Mouse (Mus musculus): ENCODE measurements around the gene Nck2.
"Not testable (repeated sequence)": the region's sequence is repeated elsewhere in the genome, so short reads cannot be mapped to it uniquely, and the experiment has no call there.

Gene Nck2

DNA sequence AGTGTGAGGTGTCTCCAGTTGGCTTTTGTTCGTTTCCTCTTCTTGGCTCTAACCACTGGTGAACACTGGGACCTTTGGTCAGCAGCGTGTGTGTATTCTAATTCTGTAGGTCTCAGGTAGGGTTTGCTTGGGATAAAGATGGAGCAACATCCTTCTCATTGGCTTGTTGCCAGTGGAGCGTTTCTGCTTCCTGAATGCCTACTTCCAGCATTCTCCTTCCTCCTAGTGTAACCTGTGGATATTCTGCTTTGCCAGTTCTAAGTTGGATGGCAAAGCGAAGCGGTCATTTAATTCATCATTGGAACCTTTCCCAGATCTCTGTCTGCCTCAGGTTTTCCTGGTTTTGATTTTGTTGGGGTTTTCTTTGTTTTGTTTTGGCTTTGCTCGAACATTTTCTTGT is 59.3 kb downstream of the Nck2 start:
- no peak for DNase-seq

DNA sequence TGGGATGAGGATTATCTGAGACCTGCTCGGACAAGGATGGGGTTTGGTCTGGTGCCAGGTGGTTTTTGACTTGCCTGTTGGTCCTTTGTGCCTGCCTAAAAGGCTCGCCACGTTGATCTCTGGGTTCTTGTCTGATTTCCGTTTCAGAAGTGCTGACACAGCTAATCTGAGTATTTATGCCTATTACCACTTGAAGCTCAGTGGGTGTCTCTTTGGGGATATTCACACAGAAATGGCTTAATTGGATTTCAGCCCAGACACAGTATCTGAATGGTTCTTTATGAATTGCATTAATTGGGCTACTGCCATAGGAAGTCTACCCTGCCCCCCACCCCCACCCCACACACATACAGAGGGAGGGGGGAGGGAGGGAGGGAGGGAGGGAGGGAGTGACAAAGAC is 59.9 kb downstream of the Nck2 start:
- DNase-seq = peak; percentile 42

DNA sequence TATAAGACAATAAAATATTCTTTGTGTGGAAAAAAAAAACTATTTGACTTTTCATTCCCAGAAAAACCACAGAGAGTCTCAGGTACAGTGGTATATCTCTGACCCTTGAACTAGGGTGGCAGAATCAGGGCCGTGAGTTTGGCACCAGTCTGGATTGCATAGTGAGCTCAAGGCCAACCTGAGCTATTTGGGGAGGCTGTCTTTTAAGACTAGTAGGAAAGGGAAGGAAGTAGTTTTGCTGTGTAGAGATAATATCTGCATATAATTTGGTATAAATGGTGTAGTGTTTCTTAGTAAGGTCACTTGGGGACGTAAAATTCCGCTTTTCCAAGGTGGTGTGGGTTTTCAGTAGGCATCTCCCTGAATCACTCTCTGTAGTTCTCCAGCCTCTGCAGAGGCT is 62.3 kb downstream of the Nck2 start:
- no peak for DNase-seq

DNA sequence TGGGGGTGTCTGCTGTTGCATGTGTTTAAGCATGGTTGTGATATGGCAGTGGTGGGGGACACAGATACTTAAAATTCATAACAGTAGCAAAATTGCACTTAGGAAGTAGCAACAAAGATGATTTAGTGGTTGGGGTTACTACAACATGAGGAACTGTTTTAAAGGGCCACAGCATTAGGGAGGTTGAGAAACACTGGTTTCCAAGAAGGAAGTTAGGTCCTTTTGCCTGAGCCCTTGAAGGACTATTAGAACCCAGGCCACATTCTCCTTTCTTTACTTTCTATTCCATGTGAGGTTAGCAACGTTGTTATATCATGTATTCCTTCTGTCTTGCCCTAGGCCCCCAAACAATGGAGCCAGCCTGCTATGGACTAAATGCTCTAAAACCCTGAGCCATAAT is 63.4 kb downstream of the Nck2 start:
- DNase-seq = no peak

DNA sequence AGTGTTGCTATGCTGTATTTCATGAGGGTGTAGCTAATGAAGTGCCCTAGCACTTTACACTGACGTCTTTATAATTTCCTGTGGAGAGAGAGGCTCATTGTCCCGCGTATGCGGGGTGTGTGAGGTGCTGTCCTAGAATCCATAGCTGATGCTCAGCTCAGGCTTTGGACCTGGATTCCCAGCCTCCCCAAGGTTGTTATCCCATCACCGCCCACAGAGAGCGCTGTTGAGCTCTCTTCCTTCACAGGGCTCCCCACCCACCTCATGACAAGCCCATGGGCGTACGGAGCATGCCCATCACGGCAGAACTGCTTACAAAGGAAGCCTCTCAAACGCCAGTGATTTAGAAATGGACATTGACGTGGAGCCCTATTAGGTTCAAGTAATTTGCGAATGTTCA is 66.9 kb downstream of the Nck2 start:
- peak; percentile 58 for DNase-seq

DNA sequence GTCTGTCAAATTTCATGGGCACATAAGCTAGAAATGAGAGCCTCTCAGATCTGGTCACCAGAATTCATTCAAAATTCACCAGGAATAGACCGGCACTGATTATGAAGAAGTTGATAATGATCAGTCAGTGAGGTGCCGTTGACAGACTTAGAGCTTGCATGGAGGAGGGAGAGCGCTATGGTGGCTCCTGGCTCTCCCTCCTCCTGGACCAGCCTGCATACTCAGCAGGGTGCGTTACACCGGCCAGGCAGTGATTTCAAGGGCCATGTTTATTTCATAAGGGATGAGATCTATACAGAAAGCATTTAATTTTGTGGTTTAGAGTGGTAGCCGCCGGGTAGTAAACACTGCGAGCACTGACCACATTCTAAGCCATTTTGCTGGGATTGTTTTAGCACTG is 67.3 kb downstream of the Nck2 start:
- DNase-seq = peak; percentile 74

DNA sequence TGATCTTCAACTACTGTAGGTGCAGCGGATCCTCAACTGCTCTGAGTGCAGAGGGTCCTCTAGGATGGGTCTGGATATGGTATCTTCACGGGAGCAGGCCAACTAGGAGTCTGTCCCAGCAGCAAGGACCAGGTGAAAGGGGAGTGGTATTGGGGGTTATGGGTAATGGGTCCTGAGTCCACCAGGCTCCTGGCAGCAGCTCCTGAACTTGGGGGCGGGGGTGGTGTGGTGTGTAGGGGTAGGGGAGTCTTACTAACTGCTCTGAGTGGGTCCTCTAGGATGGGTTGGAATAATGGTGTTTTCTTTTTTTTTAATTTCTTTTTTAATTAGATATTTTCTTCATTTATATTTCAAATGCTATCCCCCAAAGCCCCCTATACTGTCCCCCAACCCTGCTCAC is 73.0 kb downstream of the Nck2 start:
- DNase-seq = no peak

DNA sequence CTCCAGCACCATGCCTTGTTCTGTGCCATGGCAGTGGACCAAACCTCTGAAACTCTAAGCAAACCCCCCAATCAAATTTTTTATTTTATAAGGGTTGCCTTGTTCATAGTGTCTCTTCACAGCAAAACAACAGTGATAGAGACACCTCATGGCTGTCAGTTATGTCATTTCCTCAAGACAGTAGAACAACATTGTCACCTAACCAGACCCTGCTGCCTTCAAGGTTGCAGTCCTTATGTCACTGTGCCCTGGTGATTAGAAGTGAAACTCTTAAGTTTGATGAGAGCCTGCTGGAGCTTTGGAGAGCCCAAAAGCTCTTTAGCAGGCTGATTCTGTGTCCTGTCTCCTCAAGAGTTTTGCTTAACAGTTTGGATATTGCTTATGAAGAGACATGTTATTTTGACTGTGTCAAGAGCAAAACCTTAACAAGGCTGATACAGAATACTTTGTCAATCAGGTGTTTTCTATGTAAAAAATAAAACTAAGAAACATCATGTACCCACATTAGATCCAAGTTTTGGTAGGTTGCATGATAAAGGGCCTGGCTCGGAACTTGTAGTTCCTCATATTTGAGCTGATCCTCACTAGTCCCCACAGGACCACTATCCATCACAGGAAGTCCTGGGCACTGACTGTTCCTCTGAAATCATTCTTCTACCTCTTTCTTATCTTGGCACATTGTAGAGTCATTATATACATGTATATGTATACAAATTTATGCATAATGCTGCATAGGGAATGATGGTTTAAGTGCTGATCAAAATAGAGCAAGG is 76.0 kb downstream of the Nck2 start:
- no peak for DNase-seq

DNA sequence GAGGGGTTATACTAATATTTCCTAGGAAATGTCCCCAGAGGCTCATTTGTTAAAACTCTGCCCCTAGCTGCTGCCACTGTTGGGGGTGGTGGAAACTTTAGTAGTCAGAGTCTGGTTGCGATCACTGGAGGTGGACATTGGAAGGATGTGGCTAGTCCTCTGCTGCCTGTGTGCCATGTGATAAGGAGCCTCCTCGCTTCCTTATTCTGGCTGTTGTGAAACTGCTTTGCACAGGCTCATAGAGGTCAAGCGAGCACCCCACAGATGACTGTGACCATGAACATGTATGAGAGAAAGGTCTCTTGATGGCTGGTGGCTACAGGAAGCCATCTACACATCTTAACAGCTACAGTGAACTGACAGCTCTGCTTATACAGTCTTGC is 76.6 kb downstream of the Nck2 start:
- no peak for DNase-seq

DNA sequence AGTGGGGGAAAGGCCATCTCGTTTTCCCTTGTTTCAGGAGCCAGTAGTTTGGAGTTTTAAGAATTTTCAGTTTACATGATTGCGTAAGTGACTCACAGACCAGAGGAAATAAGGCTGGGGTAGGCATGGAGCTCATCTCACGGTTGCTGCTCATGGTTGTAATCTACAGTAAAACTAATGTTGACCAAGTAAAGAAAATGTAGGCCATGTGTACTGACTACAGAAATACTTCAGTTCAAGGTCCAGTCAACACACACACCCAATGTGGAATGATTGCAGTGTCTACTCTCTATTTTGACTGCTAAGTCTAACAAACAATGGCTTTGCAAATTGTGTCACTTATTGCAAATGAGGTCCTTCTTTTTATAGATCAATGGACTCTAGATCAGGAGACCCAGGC is 77.1 kb downstream of the Nck2 start:
- DNase-seq = no peak

DNA sequence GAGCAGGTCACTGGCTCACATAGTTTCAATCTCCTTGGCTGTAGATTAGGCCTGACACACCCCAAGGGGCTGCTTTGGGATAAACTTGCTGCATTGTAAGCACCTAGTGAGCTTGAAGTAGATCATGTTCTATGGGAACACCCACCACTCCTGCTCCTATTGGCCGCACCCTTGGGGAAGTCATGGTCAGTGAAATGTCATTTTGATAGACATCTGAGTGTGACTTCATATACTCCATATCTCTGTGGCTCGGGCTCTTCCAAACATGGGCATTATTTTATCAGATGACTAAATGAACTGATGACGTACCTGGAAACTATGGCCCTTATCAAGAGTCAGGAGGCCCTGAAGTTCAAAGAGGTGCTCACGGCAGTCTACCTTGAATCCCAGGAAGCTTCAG is 77.6 kb downstream of the Nck2 start:
- no peak for DNase-seq

DNA sequence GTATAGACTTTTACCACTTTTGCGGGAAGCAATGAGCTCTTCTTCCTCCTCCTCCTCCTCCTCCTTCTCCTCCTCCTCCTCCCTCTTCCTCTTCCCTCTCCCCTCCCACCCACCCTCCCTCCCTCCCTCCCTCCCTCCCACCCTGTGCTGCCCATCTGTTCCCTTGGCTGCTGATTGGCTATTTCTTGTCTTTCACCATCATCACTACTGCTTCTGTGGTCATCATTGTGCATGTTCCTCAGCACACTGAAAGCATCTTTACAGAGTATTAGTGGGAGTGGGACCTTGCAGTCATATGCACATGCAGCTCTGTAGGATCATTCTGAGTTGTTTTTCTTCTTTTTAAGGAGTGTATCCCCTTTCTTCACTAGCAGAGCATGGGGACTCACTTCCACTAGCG is 78.6 kb downstream of the Nck2 start:
- DNase-seq = no peak

DNA sequence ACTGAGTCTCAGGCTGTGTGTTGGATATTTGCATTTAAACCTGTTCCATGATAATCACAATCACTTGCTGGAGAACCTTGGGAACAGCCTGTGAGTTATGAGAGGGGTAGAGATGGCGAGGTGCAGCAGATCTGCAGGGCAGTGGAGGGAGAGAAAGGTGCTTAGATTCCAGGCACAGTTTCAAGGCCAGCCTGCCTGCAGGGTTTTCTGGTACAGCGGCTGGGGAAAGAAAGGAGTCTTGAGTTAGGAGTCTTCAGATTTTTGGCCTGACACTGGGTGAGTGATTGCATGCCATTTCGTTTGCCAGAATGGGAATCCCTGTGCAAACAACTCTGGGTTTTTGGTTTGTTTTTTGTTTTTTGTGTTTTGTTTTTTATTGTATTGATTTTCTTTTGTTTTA is 80.0 kb downstream of the Nck2 start:
- no peak for DNase-seq

DNA sequence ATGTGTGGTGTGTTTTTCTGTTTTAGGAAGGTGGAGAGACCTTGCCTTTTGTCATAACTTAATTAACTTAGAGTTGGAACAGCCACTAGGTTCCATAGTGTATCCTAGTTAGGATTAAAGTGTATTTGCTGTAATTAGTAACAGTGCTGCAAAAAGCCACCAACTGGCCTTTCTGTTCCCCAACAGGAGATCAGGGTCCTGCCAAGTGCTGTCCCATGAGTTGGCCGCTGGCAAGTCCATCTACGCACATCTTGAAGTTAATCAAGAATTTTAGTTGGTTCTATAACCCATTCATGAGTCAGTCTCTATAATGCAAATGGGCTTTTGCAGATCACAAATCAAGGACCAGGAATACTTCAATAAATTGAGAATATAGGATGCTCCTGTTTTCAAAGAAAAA is 83.9 kb downstream of the Nck2 start:
- DNase-seq = peak; percentile 29

DNA sequence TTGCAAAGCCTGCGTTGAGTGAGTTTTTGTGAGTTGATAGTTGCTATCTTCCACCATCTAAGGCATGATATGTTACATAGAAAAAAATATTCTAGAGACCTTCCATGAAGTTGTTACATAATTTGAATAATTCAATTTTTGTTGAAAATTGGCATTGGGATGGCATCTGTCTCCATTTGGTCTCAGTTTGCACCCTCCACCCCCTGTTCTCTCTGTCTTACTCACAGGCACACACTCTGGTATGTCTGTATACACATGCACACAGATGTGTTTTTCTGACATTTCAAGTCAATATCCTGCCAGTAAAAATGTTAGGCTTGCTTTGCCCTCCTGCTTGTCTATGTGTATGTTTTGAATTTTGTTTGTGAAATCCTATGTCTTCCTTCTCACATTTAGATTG is 84.7 kb downstream of the Nck2 start:
- no peak for DNase-seq

DNA sequence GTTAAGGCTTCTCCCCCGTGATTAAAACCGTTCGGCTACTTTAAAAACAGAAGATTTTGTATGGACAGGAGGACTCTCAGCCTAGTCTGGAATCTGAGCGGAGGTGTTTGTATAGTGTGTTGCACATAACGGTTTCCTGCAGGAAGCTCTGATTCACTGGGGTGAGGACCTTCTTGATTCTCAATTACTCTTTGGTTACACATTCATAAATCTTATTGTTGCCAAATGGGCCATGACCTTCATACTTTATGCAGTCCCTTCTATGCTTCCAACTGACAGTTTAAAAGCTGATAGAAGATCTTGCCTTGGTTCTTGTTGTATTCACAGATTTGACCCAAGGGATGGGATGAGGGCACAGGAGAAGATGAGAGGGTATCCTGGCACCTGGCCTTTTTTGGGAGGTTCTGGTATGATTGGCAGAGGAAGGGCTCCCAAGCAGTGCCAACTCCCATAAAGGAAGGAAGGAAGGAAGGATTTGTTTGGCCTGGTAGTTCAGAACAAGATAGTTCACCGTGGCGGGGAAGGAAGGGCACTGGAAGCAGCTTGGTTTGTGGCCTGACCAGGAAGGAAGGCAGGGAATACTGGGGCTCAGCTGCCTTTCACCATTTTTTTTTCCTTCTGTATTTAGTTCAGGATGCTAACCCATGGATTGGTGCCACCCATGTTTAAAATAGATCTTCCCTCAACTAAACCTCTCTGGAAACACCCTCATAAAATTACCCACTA is 86.1 kb downstream of the Nck2 start:
- no peak for DNase-seq

DNA sequence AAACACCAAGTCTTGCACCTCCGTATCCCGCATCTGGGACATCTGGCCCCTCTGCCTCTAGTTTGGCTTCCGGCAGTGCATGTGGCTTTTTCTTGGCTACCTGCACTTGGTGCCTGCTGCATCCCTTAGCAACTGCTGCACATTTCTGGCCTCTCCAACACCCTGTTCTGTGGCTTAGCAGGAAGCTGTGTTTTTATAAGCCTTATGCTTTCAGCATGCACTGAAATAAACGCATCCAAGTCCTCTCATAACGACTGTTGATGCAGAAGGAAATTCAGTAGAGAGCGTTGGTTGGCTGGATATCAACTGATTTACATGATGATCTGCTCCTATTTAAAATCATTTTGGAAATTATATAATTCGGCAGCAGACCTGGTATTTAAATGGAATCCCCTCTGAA is 86.9 kb downstream of the Nck2 start:
- no peak for DNase-seq

DNA sequence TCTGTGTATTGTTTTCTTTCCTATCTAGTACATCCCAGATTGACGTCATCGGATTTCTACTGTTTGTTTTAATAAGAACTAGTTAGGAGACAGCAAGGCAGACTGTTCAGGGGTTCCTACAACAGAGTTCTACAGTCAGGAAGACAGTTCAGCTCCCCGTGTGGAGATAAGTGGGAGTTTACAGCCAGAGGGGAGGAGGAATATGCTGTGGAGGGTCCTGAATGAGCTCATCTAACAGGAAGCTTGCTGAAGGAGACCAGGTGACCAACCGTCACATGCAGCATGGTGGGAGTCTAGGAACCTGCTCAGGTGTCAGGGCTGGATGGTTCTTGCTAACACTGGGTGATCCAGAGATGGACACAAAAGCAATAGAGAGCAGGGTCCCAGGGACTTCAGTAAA is 87.9 kb downstream of the Nck2 start:
- no peak for DNase-seq

DNA sequence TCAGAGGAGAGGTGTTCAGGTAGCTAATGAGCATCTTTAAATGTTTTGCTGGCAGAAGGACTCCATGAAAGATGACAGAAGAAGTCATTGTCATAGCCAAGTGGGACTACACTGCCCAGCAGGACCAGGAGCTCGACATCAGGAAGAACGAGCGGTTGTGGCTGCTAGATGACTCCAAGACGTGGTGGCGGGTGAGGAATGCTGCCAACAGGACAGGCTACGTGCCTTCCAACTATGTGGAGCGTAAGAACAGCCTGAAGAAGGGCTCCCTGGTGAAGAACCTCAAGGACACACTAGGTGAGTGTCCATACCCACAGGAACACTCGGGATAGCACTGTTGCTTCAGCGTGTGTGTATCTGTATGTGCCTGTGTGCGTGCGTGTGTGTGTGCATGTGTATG is 89.1 kb downstream of the Nck2 start:
- not testable (repeated sequence) for DNase-seq

DNA sequence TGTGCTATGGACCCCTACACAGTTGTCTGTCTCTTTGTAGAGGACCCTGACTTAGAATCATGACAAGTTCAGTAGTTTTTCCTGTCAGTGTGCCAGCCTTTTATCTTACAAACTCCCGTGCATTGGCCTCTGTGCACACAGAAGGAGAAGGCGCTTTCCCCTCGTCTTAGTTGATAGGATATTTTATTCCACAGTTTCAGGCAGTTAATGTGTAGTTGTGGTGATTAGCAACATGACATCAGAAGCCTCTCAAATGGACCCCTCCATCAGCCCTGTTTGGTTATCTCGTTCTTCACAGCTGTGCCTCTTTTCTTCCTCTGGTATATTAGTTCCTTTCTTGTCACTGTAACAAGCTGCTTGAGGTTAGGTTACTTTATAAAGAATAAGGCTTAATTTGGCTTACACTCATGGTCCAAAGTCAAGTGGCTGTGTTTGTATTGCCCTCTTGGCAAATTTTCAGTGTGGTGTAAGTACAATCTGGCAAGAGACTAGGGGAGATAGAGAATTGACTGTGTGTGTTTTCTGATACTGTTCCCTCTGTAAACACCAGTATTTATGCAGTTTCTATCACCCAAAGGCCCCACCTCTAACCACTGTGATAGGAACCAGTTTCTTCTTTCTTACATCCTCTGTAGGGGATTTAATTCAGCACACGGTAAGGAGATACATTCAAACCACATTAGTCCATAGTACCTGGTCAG is 89.8 kb downstream of the Nck2 start:
- no peak for DNase-seq

DNA sequence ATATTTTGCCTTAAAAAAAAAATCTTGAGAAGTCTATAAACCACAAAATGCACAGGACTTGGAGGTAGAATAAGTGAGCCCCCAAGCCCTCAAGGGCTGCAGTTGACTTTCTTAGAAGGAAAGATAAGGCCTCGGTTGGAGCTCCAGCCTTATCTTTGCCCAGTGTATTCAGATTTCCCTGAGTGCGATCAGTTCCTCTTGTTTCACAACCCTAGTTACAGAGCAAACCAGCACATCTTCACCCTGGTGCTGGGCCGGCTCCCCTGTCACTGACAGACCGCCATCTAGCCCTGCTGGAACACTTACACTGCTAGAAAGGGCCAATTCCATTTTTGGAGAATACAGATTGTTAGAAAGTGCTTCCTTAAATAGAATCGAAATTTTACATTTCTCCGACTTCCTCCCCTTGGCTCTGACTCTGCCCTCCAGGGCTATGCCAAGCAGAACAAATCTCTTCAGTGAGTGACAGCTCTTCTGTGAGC is 91.2 kb downstream of the Nck2 start:
- DNase-seq = no peak

DNA sequence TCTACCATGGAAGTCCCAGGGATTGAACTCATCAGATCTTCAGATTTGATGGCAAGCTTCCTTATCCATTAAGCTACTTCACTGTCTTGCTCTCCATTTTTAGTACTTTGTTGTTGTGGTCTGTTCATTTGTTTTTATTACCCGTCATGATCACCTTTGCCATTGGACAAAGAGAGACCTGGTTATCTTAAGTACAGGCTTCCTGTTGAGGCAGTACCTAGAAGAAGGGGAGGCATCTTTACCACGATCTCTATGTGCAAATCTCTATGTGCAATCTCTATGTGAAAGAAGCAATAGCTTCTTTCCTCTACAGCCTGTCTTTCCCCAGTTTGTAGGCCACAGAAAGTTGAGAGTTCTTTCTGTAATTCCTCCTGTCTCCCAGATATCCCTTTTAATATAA is 91.9 kb downstream of the Nck2 start:
- no peak for DNase-seq

DNA sequence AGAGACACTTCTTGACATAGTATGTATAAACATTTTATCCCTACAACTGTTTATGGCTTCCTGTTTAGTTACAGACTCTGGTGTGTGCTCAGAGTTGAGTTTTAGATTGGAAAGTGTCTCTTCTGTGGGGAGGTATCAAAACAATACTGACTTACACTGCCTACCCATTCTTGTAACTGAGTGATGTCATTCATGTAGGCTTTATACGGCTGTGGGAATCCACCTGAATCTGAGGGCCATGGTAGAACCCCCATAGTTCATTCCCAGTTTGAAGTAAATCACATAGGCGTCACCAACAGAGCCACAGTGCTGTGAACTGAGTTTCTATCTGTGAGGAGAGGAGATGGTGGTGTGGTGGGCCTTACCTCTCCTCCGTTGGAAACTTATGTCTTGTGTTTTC is 92.6 kb downstream of the Nck2 start:
- no peak for DNase-seq

DNA sequence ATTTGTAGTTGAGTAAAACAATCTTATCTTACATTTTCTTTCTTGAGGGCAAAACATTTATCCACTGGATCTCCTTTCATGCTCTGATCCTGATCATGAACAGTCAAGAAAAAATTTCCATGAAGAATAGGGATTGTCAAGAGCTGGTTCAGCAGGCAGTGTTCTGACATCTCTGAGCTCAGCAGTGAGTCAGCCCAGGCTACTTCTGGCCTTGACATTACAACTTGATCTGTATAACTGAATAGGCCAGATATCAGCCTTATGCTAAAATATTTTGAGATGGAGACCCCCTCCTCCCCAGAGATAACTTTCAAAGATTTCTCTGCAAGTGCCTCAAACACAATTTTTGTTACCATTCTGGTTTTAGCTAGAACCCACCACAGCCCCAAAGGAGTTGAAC is 93.1 kb downstream of the Nck2 start:
- DNase-seq = no peak
